Mouse (Mus musculus) spleen, postnatal 4 days (tissue): ENCODE data around the gene Mapkapk3.
A peak's percentile ranks its signal among the peaks of the same experiment; 100 is the strongest.
"Not testable (repeated sequence)": the region's sequence is repeated elsewhere in the genome, so short reads cannot be mapped to it uniquely, and the experiment has no call there.

Experiments
- DNase-seq, 2 experiments: peaks; one replicate each; pipeline ENCODE4 v3.0.0; 2022; ENCODE audit warnings: low spot score in 2 of 2

Gene Mapkapk3

DNA sequence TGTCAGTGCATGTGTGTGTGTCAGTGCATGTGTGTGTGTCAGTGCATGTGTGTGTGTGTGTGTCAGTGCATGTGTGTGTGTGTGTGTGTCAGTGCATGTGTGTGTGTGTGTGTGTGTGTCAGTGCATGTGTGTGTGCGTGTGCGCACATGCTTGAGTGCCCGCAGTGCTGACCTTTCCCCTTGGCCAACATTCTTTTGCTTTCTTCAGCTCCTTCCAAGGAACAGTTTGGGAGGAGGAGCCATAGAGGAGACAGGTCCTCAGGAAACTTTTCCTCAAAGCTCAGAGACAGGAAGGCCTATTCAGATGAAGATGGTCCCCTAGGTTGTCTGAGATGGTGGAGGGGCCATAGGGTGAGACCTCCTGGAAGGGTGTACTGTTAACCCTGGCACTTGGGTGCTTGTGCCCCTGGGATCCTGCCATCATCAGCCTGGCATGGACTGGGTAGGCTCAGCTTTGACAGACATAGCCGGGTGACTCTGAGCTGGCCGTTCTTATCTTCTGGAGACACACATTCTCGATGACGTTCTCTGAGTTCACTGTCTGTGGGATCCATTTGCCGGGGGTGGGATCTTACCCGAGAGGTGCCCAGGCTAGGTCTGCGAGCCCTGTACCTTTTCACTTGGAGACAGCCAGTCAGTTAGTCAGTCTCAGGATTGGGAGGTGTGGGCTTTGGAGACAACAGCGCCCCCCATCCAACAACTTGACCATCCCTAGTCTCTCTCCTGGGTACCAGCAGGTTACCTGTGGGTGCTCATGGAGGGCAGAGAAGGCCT lies 17.6 kb upstream of the Mapkapk3 start:
- peak in 1 of 2 experiments; percentile 51 for DNase-seq

GRCm38 (mm10) chr9:107306673-107307072 lies 17.0 kb upstream of the Mapkapk3 start:
- DNase-seq, result not testable (repeated sequence)

- DNase-seq, result peak in 1 of 2 experiments; percentile 62
These were observed 16.2 kb upstream of the Mapkapk3 start for GRCm38 (mm10) chr9:107305601-107306542.

DNA sequence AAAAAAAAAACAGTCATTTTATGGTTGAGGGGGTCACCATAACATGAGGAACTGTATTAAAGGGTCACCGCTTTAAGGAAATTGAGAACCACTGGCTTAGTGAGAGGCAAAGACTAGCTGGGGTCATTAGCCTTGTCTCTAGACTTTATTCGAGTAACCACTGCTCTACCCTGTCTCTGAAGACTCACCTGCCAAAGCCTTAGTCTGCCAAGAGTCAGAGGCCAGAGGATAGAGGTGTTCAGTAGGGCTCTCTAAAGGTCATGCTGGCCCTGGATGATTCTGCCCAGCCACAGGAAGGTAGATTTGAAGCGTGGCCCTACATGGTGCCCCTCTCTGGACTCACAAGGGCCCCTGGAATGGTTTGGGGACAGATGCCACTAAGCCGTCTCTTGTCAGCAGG lies 15.3 kb upstream of the Mapkapk3 start:
- no peak for DNase-seq

DNA sequence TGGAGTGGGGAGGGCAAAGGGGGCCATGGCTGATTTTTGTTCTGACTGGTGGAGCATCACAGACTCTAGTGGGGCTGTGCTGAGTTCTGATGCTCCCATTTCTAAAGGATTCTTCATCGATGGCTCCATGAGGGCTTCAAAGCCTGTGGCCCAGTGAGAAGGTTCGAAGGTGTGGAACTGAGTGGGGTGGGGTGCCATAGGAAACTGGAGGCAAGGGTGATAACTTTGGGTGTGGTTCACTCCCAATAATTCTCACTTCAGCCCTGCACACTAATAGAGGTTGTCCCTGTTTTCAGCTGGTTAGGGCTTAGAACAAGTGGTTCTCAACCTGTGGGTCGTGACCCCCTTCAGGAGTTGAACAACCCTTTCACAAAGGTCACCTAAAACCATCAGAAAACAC lies 14.7 kb upstream of the Mapkapk3 start:
- DNase-seq, result peak in 1 of 2 experiments; percentile 62

- DNase-seq, result no peak
These were observed 14.2 kb upstream of the Mapkapk3 start for GRCm38 (mm10) chr9:107303900-107304299.

GRCm38 (mm10) chr9:107303121-107303820 lies 13.6 kb upstream of the Mapkapk3 start:
- DNase-seq, result peak in 1 of 2 experiments; percentile 58

GRCm38 (mm10) chr9:107302592-107302991 lies 12.9 kb upstream of the Mapkapk3 start:
- no peak for DNase-seq

DNA sequence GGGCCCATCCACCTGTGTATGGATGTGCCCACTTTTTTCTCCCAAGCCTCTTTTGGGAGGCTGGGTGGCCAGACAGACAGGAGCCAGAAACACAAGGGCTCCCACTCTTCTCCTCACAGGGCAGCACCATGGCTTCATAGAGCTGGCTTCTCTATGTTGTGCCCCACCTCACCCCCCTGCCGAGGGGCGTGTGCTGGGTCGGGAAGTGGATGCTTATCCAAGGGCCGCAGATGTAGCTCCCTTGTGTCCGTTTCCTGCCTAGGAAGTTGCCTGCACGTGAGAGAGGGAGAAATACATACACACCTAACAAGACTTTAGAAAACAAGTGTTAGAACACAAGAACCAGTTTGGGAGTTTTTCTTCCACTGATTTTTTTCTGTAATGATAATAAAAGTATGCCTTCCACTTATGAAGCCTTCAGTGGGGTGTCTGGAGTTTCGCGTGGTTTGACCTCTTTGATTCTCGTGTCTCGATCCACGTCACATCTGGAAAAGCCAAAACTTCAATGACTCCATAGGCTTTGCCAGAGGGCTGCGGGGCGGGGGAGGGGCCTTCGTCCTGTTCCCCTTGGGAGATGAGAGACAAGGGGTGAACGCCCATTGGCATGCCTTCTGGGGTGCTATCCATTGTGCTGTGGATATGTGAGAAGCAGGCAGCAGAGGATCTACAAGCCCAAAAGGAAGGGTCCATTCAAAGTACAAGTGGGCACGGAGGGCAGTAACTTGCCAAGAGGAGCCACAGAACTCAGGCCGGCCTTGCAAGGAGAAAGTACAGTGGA lies 12.1 kb upstream of the Mapkapk3 start:
- peak in 1 of 2 experiments; percentile 60 for DNase-seq

DNA sequence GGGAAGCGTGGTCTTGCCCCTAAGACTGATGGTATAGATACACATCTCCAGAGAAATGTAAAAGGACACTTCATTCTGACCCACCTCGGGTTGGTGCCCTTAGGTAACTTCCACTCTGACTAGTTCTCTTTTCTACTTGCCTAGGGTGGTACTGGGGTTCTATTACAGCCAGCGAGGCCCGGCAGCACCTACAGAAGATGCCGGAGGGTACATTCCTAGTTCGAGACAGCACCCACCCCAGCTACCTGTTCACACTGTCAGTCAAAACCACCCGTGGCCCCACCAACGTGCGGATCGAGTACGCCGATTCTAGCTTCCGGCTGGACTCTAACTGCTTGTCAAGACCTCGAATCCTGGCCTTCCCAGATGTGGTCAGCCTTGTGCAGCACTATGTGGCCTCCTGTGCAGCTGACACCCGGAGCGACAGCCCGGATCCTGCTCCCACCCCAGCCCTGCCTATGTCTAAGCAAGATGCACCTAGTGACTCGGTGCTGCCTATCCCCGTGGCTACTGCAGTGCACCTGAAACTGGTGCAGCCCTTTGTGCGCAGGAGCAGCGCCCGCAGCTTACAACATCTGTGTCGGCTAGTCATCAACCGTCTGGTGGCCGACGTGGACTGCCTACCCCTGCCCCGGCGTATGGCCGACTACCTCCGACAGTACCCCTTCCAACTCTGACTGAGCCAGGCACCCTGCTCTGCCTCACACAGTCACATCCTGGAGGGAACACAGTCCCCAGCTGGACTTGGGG lies 10.7 kb upstream of the Mapkapk3 start:
- peak in 1 of 2 experiments; percentile 62 for DNase-seq

- peak in 1 of 2 experiments; percentile 53 for DNase-seq
These were observed 10.1 kb upstream of the Mapkapk3 start for GRCm38 (mm10) chr9:107299783-107300182.

DNA sequence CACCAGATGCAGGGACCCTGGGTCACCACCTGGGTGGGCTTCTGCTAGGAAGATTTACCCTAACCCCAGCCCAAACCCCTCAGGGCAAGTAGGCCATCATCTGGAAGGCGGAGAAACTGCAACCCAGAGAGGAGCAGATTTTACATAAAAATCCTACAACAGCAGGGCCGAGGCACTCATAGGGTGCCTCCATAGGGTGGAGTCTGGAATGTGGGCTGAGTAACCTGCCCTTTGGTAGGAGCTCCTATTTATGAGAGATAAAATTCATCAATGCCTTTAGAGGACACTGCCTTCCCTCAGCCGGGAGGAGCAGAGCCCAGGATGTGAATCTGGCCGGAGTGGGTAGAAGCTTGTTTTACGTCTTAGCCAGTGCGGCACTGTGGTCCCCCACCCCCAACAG lies 9.2 kb upstream of the Mapkapk3 start:
- DNase-seq, result peak in 1 of 2 experiments; percentile 57

- DNase-seq, result peak in 1 of 2 experiments; percentile 59
These were observed 8.5 kb upstream of the Mapkapk3 start for GRCm38 (mm10) chr9:107298059-107298780.

- DNase-seq, result no peak
These were observed 8.0 kb upstream of the Mapkapk3 start for GRCm38 (mm10) chr9:107297658-107298057.

GRCm38 (mm10) chr9:107297059-107297458 lies 7.4 kb upstream of the Mapkapk3 start:
- DNase-seq, result no peak

GRCm38 (mm10) chr9:107296501-107296965 lies 6.9 kb upstream of the Mapkapk3 start:
- DNase-seq, result peak; percentile 89 to 92

DNA sequence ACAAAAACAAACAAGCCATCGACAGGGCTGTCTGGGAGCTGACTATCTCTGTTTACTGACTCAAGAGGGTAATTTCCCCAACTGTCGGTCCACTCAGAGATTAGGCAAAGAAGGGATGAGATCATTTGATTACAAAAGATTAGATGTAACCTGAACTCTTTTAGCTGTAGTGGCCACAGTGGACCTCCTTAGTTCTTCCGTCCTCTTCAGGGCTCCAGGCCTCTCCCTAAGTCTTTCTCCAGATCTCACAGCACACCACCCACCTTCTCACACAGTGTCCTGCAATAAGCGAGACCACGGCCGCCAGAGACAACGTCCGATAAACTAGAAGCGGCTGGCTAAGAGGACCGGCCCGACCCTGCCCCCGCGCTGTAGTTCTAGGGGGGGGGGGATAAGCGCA lies 6.4 kb upstream of the Mapkapk3 start:
- DNase-seq, result no peak

DNA sequence AAGGTAGTCTGAATTCAATTTTAAA lies 6.2 kb upstream of the Mapkapk3 start, which contains the start of gene Cish:
Gene Cish, plus strand, starts transcription at position 11 of the 25 bp plus-strand sequence.
- DNase-seq, result no peak

GRCm38 (mm10) chr9:107295616-107296015 lies 5.9 kb upstream of the Mapkapk3 start:
- DNase-seq, result no peak

GRCm38 (mm10) chr9:107294249-107294648 lies 4.6 kb upstream of the Mapkapk3 start:
- peak; percentile 81 to 90 for DNase-seq
